Mouse (Mus musculus): Measurements from ENCODE around the gene Pkp4. TPM values are rescaled to one million over a fixed set of nuclear protein-coding genes. Genes with fewer than 3 reads are reported as not detected.

The Pkp4 gene
- polyA plus RNA-seq (2012; ENCODE audit: insufficient read depth, low replicate concordance): 20.4 and 25.2 TPM in 2 replicates

- Histone ChIP-seq H3K9me3 (no peaks in the 10 kb centered on the region), H3K36me3 (replicated peaks; ENCODE audit: low read length) (peaks cover 7% of the 10 kb centered on the region)
These were observed at the start of gene Pkp4, which contains the start of gene Ccdc148 for GRCm38 (mm10) chr2:59160605-59160963. Gene Pkp4 (plus strand): TSS chr2:59160850. Gene Ccdc148 (minus strand): TSS chr2:59160683.

GRCm38 (mm10) chr2:59129023-59129422, 31.6 kb upstream of the Pkp4 start:
- Histone ChIP-seq H3K36me3 (replicated peaks; ENCODE audit: low read length) (no peaks in the 10 kb centered on the region), H3K4me1 (peaks cover 4% of the 10 kb centered on the region), H3K9me3 (no peaks in the 10 kb centered on the region), H3K27me3 (replicated peaks) (no peaks in the 10 kb centered on the region), H3K4me3 (replicated peaks) (peak overlapping the region; percentile 15)
- TF ChIP-seq GATA1 (IDR thresholded peaks at IDR 0.05; ENCODE audit: borderline replicate concordance, low read length): no peak
- no peak for TF ChIP-seq FLI1 (IDR thresholded peaks at IDR 0.05; ENCODE audit: low read length)

More at GRCm38 (mm10) chr2:59160605-59160963, at the start of gene Pkp4, which contains the start of gene Ccdc148:
- no peaks in the 10 kb centered on the region for H3K27me3 ChIP-seq (replicated peaks)
- H3K4me1 ChIP-seq: peaks cover 38% of the 10 kb centered on the region
- H3K4me3 ChIP-seq (replicated peaks): peak within 1 kb of the TSS; percentile 98
- TF ChIP-seq GATA1 (IDR thresholded peaks at IDR 0.05; ENCODE audit: borderline replicate concordance, low read length): no peak
- no peak for TF ChIP-seq FLI1 (IDR thresholded peaks at IDR 0.05; ENCODE audit: low read length)

- Histone ChIP-seq H3K4me3 (replicated peaks) (no peak overlapping the region), H3K9me3 (no peaks in the 10 kb centered on the region), H3K27me3 (replicated peaks) (peaks cover under 1% of the 10 kb centered on the region), H3K4me1 (peaks cover 4% of the 10 kb centered on the region), H3K36me3 (replicated peaks; ENCODE audit: low read length) (no peaks in the 10 kb centered on the region)
- TF ChIP-seq FLI1 (IDR thresholded peaks at IDR 0.05; ENCODE audit: low read length) (no peak), GATA1 (IDR thresholded peaks at IDR 0.05; ENCODE audit: borderline replicate concordance, low read length) (no peak)
These were observed 30.8 kb upstream of the Pkp4 start for GRCm38 (mm10) chr2:59129821-59130220.

- TF ChIP-seq GATA1 (IDR thresholded peaks at IDR 0.05; ENCODE audit: borderline replicate concordance, low read length) (no peak), FLI1 (IDR thresholded peaks at IDR 0.05; ENCODE audit: low read length) (no peak)
- H3K4me3 ChIP-seq (replicated peaks): no peak overlapping the region
These were observed 29.6 kb upstream of the Pkp4 start for GRCm38 (mm10) chr2:59131044-59131443.

GRCm38 (mm10) chr2:59155428-59155827, 5.2 kb upstream of the Pkp4 start:
- Histone ChIP-seq H3K9me3 (no peaks in the 10 kb centered on the region), H3K4me1 (peaks cover 7% of the 10 kb centered on the region)

More at GRCm38 (mm10) chr2:59131044-59131443, 29.6 kb upstream of the Pkp4 start:
- H3K4me1 ChIP-seq: peaks cover 4% of the 10 kb centered on the region
- no peaks in the 10 kb centered on the region for H3K9me3 ChIP-seq
- no peaks in the 10 kb centered on the region for H3K36me3 ChIP-seq (replicated peaks; ENCODE audit: low read length)
- H3K27me3 ChIP-seq (replicated peaks): peaks cover 2% of the 10 kb centered on the region

GRCm38 (mm10) chr2:59158117-59158516, 2.5 kb upstream of the Pkp4 start:
- H3K36me3 ChIP-seq (replicated peaks; ENCODE audit: low read length): no peaks in the 10 kb centered on the region
- H3K4me3 ChIP-seq (replicated peaks): no peak overlapping the region
- H3K4me1 ChIP-seq: peaks cover 21% of the 10 kb centered on the region
- TF ChIP-seq GATA1 (IDR thresholded peaks at IDR 0.05; ENCODE audit: borderline replicate concordance, low read length) (no peak), FLI1 (IDR thresholded peaks at IDR 0.05; ENCODE audit: low read length) (no peak)
- no peaks in the 10 kb centered on the region for H3K9me3 ChIP-seq
- no peaks in the 10 kb centered on the region for H3K27me3 ChIP-seq (replicated peaks)

More at GRCm38 (mm10) chr2:59155428-59155827, 5.2 kb upstream of the Pkp4 start:
- Histone ChIP-seq H3K4me3 (replicated peaks) (no peak overlapping the region), H3K27me3 (replicated peaks) (no peaks in the 10 kb centered on the region), H3K36me3 (replicated peaks; ENCODE audit: low read length) (no peaks in the 10 kb centered on the region)
- TF ChIP-seq FLI1 (IDR thresholded peaks at IDR 0.05; ENCODE audit: low read length) (no peak), GATA1 (IDR thresholded peaks at IDR 0.05; ENCODE audit: borderline replicate concordance, low read length) (no peak)

GRCm38 (mm10) chr2:59159961-59160604, 567 bp upstream of the Pkp4 start:
- Histone ChIP-seq H3K4me3 (replicated peaks) (peak overlapping the region; percentile 98), H3K27me3 (replicated peaks) (no peaks in the 10 kb centered on the region), H3K36me3 (replicated peaks; ENCODE audit: low read length) (peaks cover 3% of the 10 kb centered on the region), H3K4me1 (peaks cover 35% of the 10 kb centered on the region), H3K9me3 (no peaks in the 10 kb centered on the region)
- TF ChIP-seq FLI1 (IDR thresholded peaks at IDR 0.05; ENCODE audit: low read length) (no peak), GATA1 (IDR thresholded peaks at IDR 0.05; ENCODE audit: borderline replicate concordance, low read length) (no peak)

- peaks cover 8% of the 10 kb centered on the region for H3K36me3 ChIP-seq (replicated peaks; ENCODE audit: low read length)
- TF ChIP-seq FLI1 (IDR thresholded peaks at IDR 0.05; ENCODE audit: low read length) (no peak), GATA1 (IDR thresholded peaks at IDR 0.05; ENCODE audit: borderline replicate concordance, low read length) (no peak)
- peaks cover 38% of the 10 kb centered on the region for H3K4me1 ChIP-seq
- no peaks in the 10 kb centered on the region for H3K27me3 ChIP-seq (replicated peaks)
- H3K9me3 ChIP-seq: no peaks in the 10 kb centered on the region
- peak overlapping the region; percentile 98 for H3K4me3 ChIP-seq (replicated peaks)
These were observed 381 bp downstream of the Pkp4 start for GRCm38 (mm10) chr2:59161021-59161440.

GRCm38 (mm10) chr2:59161441-59162284, 1.0 kb downstream of the Pkp4 start:
- Histone ChIP-seq H3K4me3 (replicated peaks) (peak overlapping the region; percentile 98), H3K27me3 (replicated peaks) (no peaks in the 10 kb centered on the region)

GRCm38 (mm10) chr2:59162285-59162600, 1.6 kb downstream of the Pkp4 start:
- Histone ChIP-seq H3K4me1 (peaks cover 47% of the 10 kb centered on the region), H3K9me3 (no peaks in the 10 kb centered on the region), H3K4me3 (replicated peaks) (peak overlapping the region; percentile 98), H3K27me3 (replicated peaks) (no peaks in the 10 kb centered on the region), H3K36me3 (replicated peaks; ENCODE audit: low read length) (peaks cover 8% of the 10 kb centered on the region)
- TF ChIP-seq FLI1 (IDR thresholded peaks at IDR 0.05; ENCODE audit: low read length) (no peak), GATA1 (IDR thresholded peaks at IDR 0.05; ENCODE audit: borderline replicate concordance, low read length) (no peak)

More at GRCm38 (mm10) chr2:59161441-59162284, 1.0 kb downstream of the Pkp4 start:
- H3K36me3 ChIP-seq (replicated peaks; ENCODE audit: low read length): peaks cover 8% of the 10 kb centered on the region
- H3K4me1 ChIP-seq: peaks cover 41% of the 10 kb centered on the region
- no peaks in the 10 kb centered on the region for H3K9me3 ChIP-seq
- TF ChIP-seq FLI1 (IDR thresholded peaks at IDR 0.05; ENCODE audit: low read length): no peak
- no peak for TF ChIP-seq GATA1 (IDR thresholded peaks at IDR 0.05; ENCODE audit: borderline replicate concordance, low read length)
